Mouse (Mus musculus) spleen, adult 2 months (tissue): Measurements from ENCODE around the gene Gdf11.

Experiments used
- CTCF ChIP-seq: fragments of 200-500 bp; IDR thresholded peaks from 2 replicates; pipeline ENCODE4 v1.5.1; 2011; ENCODE audit warnings: mild to moderate bottlenecking, inconsistent platforms; ENCODE audit not compliant: insufficient read depth, insufficient read length, insufficient replicate concordance; ENCODE audit errors: extremely low read depth
- POLR2A ChIP-seq: fragments of 200-500 bp; IDR thresholded peaks from 2 replicates; pipeline ENCODE4 v1.6.1; 2011; ENCODE audit warnings: low read depth, low read length, inconsistent platforms

DNA sequence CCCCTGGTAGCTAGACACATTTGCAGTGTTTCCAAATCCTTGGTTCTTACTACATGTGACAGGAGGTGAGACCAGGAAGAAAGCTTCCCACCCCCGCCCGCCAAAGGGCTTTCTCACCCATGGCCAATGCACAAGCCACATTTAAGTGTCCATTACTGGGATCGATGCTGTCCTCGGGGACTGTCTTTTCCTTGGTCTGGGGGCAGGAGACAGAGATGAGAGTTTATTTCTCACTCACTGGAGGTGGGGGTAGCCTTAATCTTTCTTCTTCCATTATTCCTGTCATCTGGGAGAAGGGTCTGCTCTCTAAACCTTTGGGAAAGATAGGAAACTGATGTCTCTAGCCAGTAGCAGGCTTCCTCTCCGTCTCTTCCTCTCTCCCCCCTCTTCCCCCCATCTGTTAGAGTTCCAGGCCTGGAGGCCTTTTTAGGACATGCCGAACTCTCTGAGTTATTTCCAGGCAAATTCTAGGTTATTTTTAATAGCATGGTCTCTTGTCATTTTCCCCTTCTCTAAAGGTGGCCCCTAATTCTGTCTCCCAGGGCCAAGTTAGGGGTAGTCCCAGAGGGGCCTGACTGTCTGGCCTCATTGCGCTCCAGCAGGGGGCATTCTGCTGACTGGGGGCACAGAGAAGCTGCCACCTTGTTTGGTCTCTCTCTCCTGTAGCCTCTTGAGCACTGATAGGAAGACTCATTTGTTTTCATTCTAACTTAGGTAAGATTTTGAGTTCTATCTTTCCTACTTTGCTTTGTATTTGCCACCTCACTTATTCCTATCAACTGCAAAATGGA, 43.7 kb upstream of the Gdf11 start:
- no peak for TF ChIP-seq CTCF
- TF ChIP-seq POLR2A: no peak
